Mouse (Mus musculus) ES-CJ7 (cell line): ENCODE measurements at regions not wholly inside any gene's neighbourhood (a gene's known extent, or its start where the extent isn't known, plus 50 kb on each side); places are given as distances from the start of the nearest gene placed in this dataset.

Source experiments
- DNase-seq: peaks from one replicate; pipeline ENCODE4 v3.0.0; 2011; ENCODE audit warnings: low read depth, low spot score

DNA sequence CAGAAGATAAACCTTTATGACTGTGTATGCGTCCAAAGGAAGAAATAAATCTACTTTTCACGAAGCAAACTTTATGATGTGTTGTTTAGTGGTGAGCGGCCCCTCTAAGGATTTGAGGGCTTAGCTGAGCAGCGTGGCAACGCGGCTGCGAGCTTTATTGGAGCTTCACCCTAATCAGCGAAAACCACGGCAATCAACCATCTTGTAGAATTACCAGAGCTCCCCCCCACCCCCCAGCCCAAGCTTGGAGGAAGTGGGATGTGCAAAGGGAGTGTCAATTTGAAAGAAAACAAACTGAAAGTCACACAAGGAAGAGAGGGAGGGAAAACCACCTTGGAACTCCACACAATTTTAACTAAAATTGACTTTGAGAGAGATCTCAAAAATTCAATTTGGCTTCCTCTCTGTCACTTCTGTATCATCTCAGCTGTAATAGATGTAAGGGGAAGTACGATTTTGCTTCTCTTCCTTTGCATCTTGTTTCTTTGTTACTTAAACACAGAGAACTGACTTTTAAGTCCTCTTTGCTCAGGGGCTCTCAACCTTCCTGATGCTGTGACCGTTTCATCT, 229.1 kb upstream of the Satb1 start:
- no peak for DNase-seq

DNA sequence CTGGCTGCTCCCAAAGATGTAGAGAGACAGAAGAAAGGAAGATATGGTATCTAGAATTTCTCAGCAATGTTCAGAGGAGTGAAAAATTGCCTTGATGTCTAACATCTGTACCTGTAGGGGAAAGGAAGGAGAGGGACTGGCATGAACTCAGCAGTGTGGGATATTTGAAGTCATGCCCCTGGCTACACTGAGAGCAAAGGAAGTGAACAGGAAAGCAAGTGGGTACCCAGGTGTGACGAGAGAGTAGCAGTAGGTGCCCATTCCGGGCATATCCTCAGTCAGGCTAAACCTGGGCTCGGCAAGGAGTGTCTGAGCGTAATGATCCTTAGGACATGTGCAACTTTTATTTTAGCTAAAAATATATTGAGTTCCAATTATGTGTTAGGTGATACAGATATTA, 203.4 kb upstream of the Satb1 start:
- no peak for DNase-seq

- no peak for DNase-seq
Measured at GRCm38 (mm10) chr17:52031079-52031478, 198.0 kb upstream of the Satb1 start.

GRCm38 (mm10) chr17:51986920-51987319, 153.8 kb upstream of the Satb1 start:
- DNase-seq, result no peak

DNA sequence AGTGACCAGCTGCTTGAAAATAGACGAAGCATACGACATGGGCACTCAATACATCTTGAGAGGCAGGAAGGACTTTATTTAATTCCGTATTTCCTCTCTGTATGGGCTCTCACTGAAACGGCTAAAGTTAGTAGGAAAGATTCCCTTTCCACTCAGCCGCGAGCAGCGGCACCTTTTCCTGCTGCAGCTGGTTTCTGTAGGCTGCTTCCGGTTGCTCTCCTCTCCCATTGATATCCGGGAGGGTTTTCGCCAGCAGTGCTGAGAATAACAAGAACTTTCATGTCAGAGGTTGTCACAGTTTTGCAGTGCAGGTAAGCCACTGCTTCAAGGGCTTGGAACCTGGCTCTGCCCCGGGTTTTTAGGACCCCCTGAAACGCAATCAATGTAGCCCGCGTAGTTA, 153.1 kb upstream of the Satb1 start:
- DNase-seq, result peak; percentile 9

DNA sequence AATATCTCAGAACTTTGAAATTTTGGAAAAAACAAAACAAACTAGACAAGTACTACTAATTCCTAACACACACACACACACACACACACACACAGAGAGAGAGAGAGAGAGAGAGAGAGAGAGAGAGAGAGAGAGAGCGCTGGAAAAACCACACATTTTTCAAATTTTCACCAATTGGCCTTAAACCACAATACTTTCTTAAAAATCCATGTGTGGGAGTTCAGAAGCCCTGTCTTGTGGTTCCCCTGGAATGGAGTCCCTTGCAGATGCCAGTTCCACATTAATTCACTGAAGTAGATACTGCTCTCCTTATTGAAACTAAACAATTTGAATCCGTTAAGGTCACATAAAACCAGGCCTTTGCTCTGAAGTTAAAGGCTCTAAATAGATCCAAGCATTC, 146.0 kb upstream of the Satb1 start:
- no peak for DNase-seq

DNA sequence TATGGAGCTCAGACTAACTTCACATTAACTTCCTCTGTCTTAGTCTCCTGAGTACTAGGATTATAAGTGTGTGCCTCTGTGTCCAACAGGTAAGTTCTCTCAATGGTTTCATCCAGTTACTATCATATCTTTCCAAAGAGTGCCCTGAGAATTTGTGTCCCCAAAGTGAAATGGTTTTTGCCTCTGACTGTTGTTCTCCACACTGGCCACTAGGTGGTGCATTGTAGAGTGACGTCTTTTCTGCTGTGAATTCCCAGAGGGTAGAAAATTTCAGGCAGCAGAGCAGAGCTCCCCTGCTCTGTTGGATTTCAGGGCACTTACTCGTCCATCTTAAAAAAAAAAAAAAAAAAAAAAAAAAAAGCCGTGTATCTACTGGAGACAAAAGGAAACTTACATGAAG, 138.4 kb upstream of the Satb1 start:
- DNase-seq, result peak; percentile 46

DNA sequence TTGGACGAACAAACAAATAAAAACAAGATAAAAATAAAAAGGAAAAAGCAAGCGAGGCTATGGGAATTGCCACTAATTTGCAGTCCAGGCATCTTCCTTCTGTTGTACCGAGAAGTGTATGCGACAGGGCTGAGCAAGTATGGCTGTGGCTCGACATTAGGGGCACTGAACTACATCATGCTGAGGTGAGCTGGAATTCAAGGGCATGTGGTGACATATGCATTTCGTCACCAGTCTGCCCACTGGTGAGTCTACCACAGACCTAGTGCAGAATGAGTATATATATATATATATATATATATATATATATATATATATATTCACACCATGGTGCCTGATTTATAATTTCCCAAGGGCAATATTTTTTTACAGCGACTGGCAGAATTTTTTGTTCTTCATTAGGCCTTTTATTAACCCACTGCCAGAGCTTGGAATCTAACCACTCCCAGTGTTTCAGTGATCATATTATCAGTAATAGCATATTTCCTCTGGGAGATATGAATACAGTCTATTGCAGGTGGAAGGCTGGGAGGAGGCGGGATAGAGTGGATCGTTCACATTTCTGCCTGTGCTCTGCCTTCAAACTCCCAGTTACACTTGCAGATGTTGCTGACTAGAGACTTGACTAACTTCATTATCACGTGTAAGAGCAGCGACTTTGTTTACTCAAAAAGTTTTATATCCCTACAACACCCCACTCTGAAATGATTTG, 133.6 kb upstream of the Satb1 start:
- DNase-seq, result no peak

DNA sequence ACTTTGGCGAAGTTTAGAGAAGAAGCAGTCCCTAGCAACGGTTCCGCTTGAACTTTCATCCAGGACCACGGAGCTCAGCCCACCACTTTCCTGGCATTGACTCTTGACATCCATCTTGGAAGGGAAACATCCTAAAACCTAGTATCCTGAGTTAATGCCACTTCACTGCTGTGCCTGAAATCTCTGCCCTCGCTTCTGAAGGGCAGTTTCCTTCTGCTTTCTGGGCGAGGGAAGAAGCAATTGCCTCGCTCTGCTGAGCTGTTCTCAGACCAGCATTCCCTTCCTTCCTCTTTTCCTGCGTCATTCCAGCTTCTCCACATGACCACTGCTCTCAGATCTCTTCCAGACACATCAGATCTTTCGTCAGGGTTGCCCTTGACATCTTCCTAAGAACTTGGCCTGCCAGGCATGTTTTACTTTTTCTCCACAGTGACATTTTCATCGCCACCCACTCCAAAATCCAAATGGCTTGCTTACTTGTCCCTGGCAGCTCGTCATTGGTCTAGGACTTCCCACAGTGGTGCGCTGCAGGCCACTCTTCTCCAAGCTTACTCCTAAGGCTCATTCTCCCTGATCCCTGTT, 129.5 kb upstream of the Satb1 start:
- no peak for DNase-seq

- no peak for DNase-seq
Measured at GRCm38 (mm10) chr17:51961337-51961736, 128.2 kb upstream of the Satb1 start.

DNA sequence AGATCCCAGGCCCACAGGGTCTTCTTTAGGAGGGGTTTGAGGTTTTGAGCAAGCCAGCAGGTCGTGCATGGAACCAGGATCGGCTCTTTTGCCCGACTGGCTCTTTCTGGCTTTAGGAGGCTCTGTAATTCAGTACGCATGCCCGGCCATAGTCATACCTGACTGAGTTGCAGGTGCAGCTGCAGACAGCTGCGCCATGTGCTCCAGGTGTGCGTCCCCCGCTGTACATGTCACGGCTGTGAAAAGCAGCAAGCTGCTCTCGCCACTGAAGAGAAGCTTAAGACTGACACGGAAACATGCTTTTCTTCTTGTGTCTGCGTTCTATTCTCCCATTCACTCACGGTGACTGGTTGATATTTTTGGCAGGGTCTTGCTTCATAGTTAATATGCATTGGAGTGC, 123.2 kb upstream of the Satb1 start:
- DNase-seq, result no peak

DNA sequence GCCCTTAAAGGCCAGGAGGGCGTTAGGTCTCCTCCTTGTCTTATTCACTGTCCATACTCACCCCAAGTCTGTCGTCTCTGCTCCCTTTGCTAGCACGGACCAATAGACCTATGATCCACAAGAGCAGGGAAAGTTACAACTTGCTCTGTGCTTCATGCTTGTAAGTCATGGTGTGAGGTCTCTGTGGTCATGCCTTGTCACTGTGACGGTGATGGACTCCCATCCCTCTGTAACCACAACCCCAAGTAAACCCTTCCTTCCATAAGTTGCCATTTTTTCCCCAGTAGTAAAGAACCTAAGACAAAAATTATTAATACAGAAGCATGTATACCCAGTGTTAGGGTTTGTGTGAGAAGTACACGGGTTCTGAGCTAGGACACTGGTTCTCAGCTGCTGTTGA, 104.6 kb upstream of the Satb1 start:
- DNase-seq, result no peak

- DNase-seq, result no peak
Measured at GRCm38 (mm10) chr17:51936071-51936470, 103.0 kb upstream of the Satb1 start.

- DNase-seq, result no peak
Measured at GRCm38 (mm10) chr17:51926392-51926791, 93.3 kb upstream of the Satb1 start.

- DNase-seq, result no peak
Measured at GRCm38 (mm10) chr17:51907031-51907430, 73.9 kb upstream of the Satb1 start.

- no peak for DNase-seq
Measured at GRCm38 (mm10) chr17:51906418-51906817, 73.3 kb upstream of the Satb1 start.

- DNase-seq, result no peak
Measured at GRCm38 (mm10) chr17:51903885-51904284, 70.8 kb upstream of the Satb1 start.

- DNase-seq, result no peak
Measured at GRCm38 (mm10) chr17:51899376-51899775, 66.3 kb upstream of the Satb1 start.

DNA sequence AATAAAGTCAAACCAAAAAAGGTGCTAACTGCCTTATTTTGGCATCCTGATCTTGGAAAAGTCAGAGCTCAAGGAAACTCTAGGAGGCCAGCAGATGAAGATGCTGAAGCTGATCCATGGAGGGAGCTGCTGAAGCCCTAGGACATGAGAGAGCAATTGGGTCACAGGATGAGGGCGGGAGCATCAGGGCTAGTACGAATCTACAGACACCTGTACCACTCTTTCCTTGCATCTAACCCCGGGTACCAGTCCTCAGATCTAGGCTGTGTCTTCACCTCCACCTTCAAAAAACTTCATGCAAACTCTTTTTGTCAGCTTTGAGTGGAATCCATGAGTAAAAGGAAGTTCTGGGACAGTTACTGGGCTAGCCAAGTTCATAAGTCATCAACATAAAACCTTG, 63.1 kb upstream of the Satb1 start:
- no peak for DNase-seq

- DNase-seq, result no peak
Measured at GRCm38 (mm10) chr17:51894278-51894677, 61.2 kb upstream of the Satb1 start.

DNA sequence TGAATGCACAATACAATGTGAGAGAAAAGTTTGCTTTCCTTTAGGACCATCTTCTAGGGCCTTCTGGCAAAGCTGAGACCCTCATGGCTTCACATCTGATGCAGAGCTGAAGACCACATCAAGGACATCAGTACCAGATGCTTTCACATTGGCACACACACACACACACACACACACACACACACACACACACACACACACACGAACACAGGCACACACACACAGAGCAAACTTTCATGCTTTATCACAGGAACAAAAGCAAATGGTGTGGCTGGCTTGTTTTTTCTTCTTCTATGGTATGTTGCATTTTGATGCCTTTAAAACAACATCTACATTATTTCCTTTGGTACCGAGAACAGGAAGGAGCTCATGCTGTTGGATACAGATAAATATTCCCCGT, 59.8 kb upstream of the Satb1 start:
- DNase-seq, result no peak

GRCm38 (mm10) chr17:51892159-51892558, 59.1 kb upstream of the Satb1 start:
- DNase-seq, result no peak
